Mouse (Mus musculus) heart, postnatal 4 days (tissue): Measurements from ENCODE around the gene Nrip3. TPM values are rescaled to one million over a fixed set of nuclear protein-coding genes. Genes with fewer than 3 reads are reported as not detected.

Experiments used
- DNase-seq: peaks from one replicate; pipeline ENCODE4 v3.0.0; 2021
- total RNA-seq, 2 experiments: library from RNA; stranded (reverse); gene quantifications; 2 replicates each; pipeline ENCODE4 v1.2.3; 2021

The Nrip3 gene
- total RNA-seq, 2 experiments from 2014 or later, result 0.54 to 0.55 TPM

- no peak for DNase-seq
Observed at GRCm38 (mm10) chr7:109767575-109768350, 14.1 kb downstream of the Nrip3 start.

- no peak for DNase-seq
Observed at GRCm38 (mm10) chr7:109764009-109764408, 17.8 kb downstream of the Nrip3 start.

GRCm38 (mm10) chr7:109756291-109756690 lies 25.5 kb downstream of the Nrip3 start:
- DNase-seq, result no peak

- DNase-seq, result no peak
Observed at GRCm38 (mm10) chr7:109754034-109754433, 27.8 kb downstream of the Nrip3 start.

GRCm38 (mm10) chr7:109752008-109752925 lies 29.6 kb downstream of the Nrip3 start, which contains the start of gene Tmem9b:
Tmem9b (minus strand) TSS chr7:109752875.
- DNase-seq, result peak; percentile 82

GRCm38 (mm10) chr7:109751427-109752007 lies 30.3 kb downstream of the Nrip3 start:
- no peak for DNase-seq

GRCm38 (mm10) chr7:109747747-109748146 lies 34.1 kb downstream of the Nrip3 start:
- DNase-seq, result no peak

GRCm38 (mm10) chr7:109741703-109742102 lies 40.1 kb downstream of the Nrip3 start:
- no peak for DNase-seq

GRCm38 (mm10) chr7:109741060-109741459 lies 40.8 kb downstream of the Nrip3 start:
- no peak for DNase-seq

- no peak for DNase-seq
Observed at GRCm38 (mm10) chr7:109739822-109740370, 41.9 kb downstream of the Nrip3 start.

- DNase-seq, result no peak
Observed at GRCm38 (mm10) chr7:109734806-109735205, 47.0 kb downstream of the Nrip3 start.

- DNase-seq, result no peak
Observed at GRCm38 (mm10) chr7:109731626-109732025, 50.2 kb downstream of the Nrip3 start, which contains the start of gene Ascl3. Ascl3 (minus strand) TSS chr7:109731726.

GRCm38 (mm10) chr7:109723697-109724096 lies 58.1 kb downstream of the Nrip3 start, which contains the start of gene BC051019:
BC051019 (minus strand) TSS chr7:109723850.
- no peak for DNase-seq

- no peak for DNase-seq
Observed at GRCm38 (mm10) chr7:109723114-109723513, 58.7 kb downstream of the Nrip3 start.

- DNase-seq, result no peak
Observed at GRCm38 (mm10) chr7:109722618-109723017, 59.2 kb downstream of the Nrip3 start.

- peak; percentile 52 for DNase-seq
Observed at GRCm38 (mm10) chr7:109719286-109719685, 62.5 kb downstream of the Nrip3 start.

GRCm38 (mm10) chr7:109713434-109713982 lies 68.3 kb downstream of the Nrip3 start:
- DNase-seq, result no peak

- DNase-seq, result no peak
Observed at GRCm38 (mm10) chr7:109712198-109712597, 69.6 kb downstream of the Nrip3 start.

- no peak for DNase-seq
Observed at GRCm38 (mm10) chr7:109710069-109710468, 71.8 kb downstream of the Nrip3 start.

GRCm38 (mm10) chr7:109708961-109709382 lies 72.9 kb downstream of the Nrip3 start:
- peak; percentile 55 for DNase-seq
